Mouse (Mus musculus): ENCODE data around the gene Ptpn6. TPM values are rescaled to one million over a fixed set of nuclear protein-coding genes. Genes with fewer than 3 reads are reported as not detected.

Ptpn6 gene
- polyA plus RNA-seq, 1 experiment from 2014 or later = 5.9 TPM

DNA sequence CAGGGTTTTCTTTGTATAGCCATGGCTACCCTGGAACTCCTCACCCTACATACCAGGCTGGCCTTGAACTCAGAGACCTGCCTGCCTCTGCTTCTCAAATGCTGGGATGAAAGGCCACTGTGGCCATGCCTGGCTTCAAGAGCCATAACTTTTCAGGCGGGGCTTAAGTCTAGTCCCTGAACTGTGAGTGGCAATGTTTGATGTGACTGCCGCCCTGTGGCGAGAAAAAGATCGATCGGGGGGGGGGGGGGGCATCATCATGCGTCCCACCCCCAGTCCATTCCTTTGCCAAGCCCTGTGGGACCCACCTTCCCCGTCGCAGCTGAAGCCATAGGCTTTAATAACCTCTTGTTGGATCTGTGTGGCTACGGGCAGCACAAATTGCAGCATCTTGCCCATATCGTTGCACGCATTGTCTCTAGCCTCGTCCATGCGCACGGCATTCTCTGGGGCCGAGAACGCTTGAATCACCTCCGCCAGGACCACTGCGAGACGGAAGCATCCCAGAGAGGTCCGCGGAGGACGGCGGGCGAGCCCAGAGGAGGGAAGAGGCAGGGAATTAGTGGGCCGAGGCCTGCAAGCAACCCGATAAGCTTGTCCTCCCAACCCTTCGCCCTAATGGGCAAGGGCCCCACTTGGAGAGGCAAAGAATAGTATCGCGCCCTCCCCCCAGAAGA is 1.8 kb upstream of the Ptpn6 start:
- Histone ChIP-seq H3K9ac (peak overlapping the region; percentile 96), H3K27me3 (no peaks in the 10 kb centered on the region), H3K9me3 (no peaks in the 10 kb centered on the region), H3K27ac (peak overlapping the region; percentile 100), H3K4me1 (replicated peaks) (peaks cover 38% of the 10 kb centered on the region), H3K4me2 (peak overlapping the region; percentile 73), H3K4me3 (peak overlapping the region; percentile 70), H3K36me3 (peaks cover 30% of the 10 kb centered on the region)
- ATAC-seq (ENCODE audit: low FRiP score) = peak; percentile 33
- under 1% methylated on average over 25 of the region's 29 CpGs for WGBS

DNA sequence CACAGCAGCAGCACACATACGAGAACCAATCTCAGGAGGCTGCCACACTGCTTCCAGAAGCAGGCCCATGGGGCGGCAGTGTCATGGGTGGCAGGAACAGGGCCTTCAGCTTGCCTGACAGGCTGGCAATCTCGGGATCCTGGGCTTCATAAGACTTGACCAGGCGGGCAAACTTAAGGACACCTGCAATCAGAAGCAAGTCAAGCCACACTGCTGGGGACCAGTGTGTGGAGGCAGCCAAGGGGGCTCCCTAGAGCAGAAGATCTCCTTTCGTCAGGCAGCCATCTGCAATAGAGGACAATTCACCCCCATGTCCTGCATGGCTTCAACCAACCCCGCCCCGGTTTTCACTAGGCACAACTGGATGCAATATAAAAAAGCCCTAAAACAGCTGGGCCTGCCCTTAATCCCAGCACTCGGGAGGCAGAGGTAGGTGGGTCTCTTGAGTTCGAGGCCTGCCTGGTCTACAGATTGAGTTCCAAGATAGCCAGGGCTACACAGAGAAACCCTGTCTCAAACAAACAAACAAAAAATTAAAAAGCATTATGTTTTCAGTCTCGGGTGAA is 800 bp upstream of the Ptpn6 start:
- ATAC-seq (ENCODE audit: low FRiP score) = no peak
- 87% methylated on average over 10 of the region's 10 CpGs for WGBS
- peaks cover 30% of the 10 kb centered on the region for H3K4me1 ChIP-seq (replicated peaks)
- H3K9ac ChIP-seq = peak overlapping the region; percentile 58; the same call in 1 of the 2 replicates
- H3K9me3 ChIP-seq = no peaks in the 10 kb centered on the region
- peak overlapping the region; percentile 73 for H3K4me2 ChIP-seq
- no peaks in the 10 kb centered on the region for H3K27me3 ChIP-seq
- peaks cover 22% of the 10 kb centered on the region for H3K36me3 ChIP-seq
- H3K27ac ChIP-seq = peak overlapping the region; percentile 100; the same call in 1 of the 2 replicates
- peak overlapping the region; percentile 70 for H3K4me3 ChIP-seq

DNA sequence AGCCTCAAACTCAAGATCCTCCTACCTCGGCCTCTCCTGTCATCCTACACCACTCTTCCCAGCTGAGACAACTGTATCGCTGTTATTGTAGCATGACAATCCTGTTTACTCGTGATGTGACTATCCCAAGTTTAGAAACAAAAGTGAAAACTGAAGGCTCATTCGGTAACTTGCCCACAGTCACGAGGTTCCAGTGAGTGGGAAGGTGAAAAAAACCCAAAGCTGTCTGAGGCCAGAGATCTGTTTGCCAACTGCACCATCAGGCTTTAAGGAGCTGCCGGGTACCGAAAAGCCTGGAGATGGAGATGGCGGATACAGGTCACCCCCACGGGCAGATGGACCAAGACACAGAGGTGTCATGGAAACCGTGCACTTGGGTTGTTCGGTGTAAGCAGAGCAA is 1.5 kb downstream of the Ptpn6 start:
- ATAC-seq (ENCODE audit: low FRiP score) = no peak
- H3K27me3 ChIP-seq = no peaks in the 10 kb centered on the region
- no peak overlapping the region for H3K4me2 ChIP-seq
- no peak overlapping the region for H3K4me3 ChIP-seq
- H3K9me3 ChIP-seq = no peaks in the 10 kb centered on the region
- no peaks in the 10 kb centered on the region for H3K36me3 ChIP-seq
- peaks cover 28% of the 10 kb centered on the region for H3K4me1 ChIP-seq (replicated peaks)
- no peak overlapping the region for H3K9ac ChIP-seq
- H3K27ac ChIP-seq = no peak overlapping the region
- WGBS = 93% methylated on average over 11 of the region's 11 CpGs

GRCm38 (mm10) chr6:124734417-124734816 is 4.1 kb downstream of the Ptpn6 start:
- Histone ChIP-seq H3K9me3 (no peaks in the 10 kb centered on the region), H3K4me2 (no peak overlapping the region), H3K4me3 (no peak overlapping the region), H3K4me1 (replicated peaks) (peaks cover 14% of the 10 kb centered on the region), H3K27me3 (no peaks in the 10 kb centered on the region), H3K36me3 (no peaks in the 10 kb centered on the region), H3K27ac (no peak overlapping the region), H3K9ac (no peak overlapping the region)
- 90% methylated on average over 3 of the region's 3 CpGs for WGBS
- no peak for ATAC-seq (ENCODE audit: low FRiP score)

DNA sequence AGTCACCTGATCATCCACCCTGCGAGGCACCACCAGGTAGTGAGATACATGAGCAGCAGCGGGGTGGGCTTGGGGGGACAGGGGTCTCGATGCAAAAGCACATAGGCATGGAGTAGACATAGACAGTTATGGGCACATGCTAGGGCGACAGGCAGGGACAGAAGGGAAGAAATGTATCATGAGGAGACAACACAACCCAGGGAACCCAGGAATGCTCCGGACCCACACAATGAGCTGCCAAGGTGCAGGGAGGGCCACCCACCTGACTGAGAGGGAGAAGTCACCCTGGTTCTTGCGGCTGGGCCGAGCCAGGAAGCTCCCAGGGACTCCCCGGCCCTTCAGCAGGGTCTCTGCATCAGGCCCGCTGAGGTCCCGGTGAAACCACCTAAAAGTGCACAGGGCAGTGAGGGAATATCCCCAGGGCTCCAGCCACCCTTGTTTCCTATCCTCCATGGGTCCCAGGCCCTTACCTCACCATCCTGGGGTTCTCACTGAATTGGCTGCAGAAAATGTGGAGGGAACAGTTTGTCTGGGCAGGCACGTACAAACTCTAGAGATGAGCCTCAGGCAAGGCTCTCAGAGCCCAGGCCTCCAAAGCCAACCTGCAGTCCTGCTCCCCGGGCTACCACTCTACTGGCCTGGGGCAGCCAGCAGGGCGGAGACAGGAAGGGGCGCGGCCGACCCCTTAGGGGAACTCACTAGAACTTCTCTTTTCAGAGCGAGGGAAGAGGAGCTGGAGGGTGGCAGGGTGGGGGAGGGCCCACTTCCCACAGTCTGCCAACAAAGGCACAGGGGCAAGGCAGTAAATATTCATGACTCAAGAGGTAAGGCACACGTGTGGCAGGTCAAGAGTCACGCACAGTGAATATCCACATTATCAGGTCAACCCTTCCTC is 5.8 kb downstream of the Ptpn6 start:
- Histone ChIP-seq H3K9me3 (no peaks in the 10 kb centered on the region), H3K4me1 (replicated peaks) (no peaks in the 10 kb centered on the region), H3K9ac (peak overlapping the region; percentile 36), H3K27ac (no peak overlapping the region), H3K27me3 (no peaks in the 10 kb centered on the region), H3K36me3 (no peaks in the 10 kb centered on the region), H3K4me3 (no peak overlapping the region), H3K4me2 (no peak overlapping the region)
- no peak; the same call in 1 of the 2 replicates for ATAC-seq (ENCODE audit: low FRiP score)
- 57% methylated on average over 19 of the region's 19 CpGs for WGBS

DNA sequence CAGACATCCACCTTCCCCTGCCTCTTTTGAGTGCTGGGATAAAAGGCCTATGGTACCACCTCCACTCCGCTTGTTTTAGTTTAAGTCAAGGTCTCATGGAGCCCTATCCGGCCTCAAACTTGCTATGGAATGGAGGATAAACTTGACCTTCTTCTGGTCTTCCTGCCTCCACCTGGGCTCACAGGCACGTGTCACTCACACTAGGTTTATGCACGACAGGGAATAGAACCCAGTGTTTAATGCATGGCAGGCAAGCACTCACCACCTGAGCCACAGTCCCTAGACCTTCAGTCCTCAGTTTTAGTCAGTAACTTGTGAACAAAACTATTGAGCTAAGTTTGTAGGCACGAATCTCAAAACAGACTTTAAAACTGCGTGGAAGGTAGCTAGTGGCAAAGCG is 7.5 kb downstream of the Ptpn6 start:
- no peak for ATAC-seq (ENCODE audit: low FRiP score)
- 84% methylated on average over 7 of the region's 7 CpGs for WGBS
- Histone ChIP-seq H3K27me3 (no peaks in the 10 kb centered on the region), H3K9me3 (no peaks in the 10 kb centered on the region), H3K4me3 (no peak overlapping the region), H3K4me2 (no peak overlapping the region), H3K36me3 (no peaks in the 10 kb centered on the region), H3K27ac (no peak overlapping the region), H3K4me1 (replicated peaks) (no peaks in the 10 kb centered on the region), H3K9ac (no peak overlapping the region)

GRCm38 (mm10) chr6:124729850-124730705 is 8.4 kb downstream of the Ptpn6 start:
- Histone ChIP-seq H3K9me3 (no peaks in the 10 kb centered on the region), H3K9ac (no peak overlapping the region), H3K27me3 (no peaks in the 10 kb centered on the region), H3K4me2 (no peak overlapping the region), H3K4me1 (replicated peaks) (no peaks in the 10 kb centered on the region), H3K36me3 (no peaks in the 10 kb centered on the region), H3K27ac (no peak overlapping the region), H3K4me3 (no peak overlapping the region)
- no peak for ATAC-seq (ENCODE audit: low FRiP score)
- 85% methylated on average over 8 of the region's 8 CpGs for WGBS

GRCm38 (mm10) chr6:124728621-124729020 is 9.9 kb downstream of the Ptpn6 start:
- no peak for ATAC-seq (ENCODE audit: low FRiP score)
- Histone ChIP-seq H3K27me3 (no peaks in the 10 kb centered on the region), H3K9ac (no peak overlapping the region), H3K4me3 (no peak overlapping the region), H3K9me3 (no peaks in the 10 kb centered on the region), H3K4me1 (replicated peaks) (no peaks in the 10 kb centered on the region), H3K27ac (no peak overlapping the region), H3K4me2 (no peak overlapping the region), H3K36me3 (no peaks in the 10 kb centered on the region)
- WGBS = 90% methylated on average over 10 of the region's 10 CpGs

DNA sequence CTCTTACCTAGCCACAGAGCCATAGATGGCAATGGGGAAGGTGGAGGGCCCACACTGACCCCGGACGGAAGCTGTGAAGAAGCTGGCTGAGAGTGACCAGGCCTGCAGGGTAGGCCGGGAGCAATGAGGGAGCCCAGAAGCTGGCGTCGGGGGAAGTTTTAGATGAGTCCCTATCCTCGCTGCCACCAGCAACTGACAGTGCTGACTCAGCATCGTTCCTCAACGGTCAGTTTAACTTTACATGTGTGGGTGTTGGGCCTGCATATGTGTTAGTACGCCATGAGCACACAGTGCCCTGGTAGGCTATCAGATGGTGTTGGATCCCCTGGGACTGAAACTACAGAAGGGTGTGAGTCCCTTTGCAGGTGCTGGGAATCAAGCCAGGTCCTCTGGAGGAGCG is 14.0 kb downstream of the Ptpn6 start:
- Histone ChIP-seq H3K9me3 (no peaks in the 10 kb centered on the region), H3K4me2 (no peak overlapping the region), H3K4me1 (replicated peaks) (no peaks in the 10 kb centered on the region), H3K27ac (no peak overlapping the region), H3K9ac (no peak overlapping the region), H3K36me3 (no peaks in the 10 kb centered on the region), H3K27me3 (no peaks in the 10 kb centered on the region), H3K4me3 (no peak overlapping the region)
- ATAC-seq (ENCODE audit: low FRiP score) = no peak
- 89% methylated on average over 10 of the region's 10 CpGs for WGBS

- no peak overlapping the region for H3K27ac ChIP-seq
- H3K9me3 ChIP-seq = no peaks in the 10 kb centered on the region
- H3K36me3 ChIP-seq = no peaks in the 10 kb centered on the region
- H3K4me2 ChIP-seq = no peak overlapping the region
- H3K4me1 ChIP-seq (replicated peaks) = no peaks in the 10 kb centered on the region
- no peak overlapping the region for H3K9ac ChIP-seq
- no peak overlapping the region for H3K4me3 ChIP-seq
- no peak for ATAC-seq (ENCODE audit: low FRiP score)
- no peaks in the 10 kb centered on the region for H3K27me3 ChIP-seq
- WGBS = 86% methylated on average over 8 of the region's 8 CpGs
Measured at GRCm38 (mm10) chr6:124723541-124723940, 15.0 kb downstream of the Ptpn6 start.

GRCm38 (mm10) chr6:124722876-124723473 is 15.5 kb downstream of the Ptpn6 start:
- H3K4me3 ChIP-seq = no peak overlapping the region
- H3K9ac ChIP-seq = no peak overlapping the region
- H3K27ac ChIP-seq = no peak overlapping the region
- ATAC-seq (ENCODE audit: low FRiP score) = no peak
- H3K36me3 ChIP-seq = peaks cover 3% of the 10 kb centered on the region
- H3K9me3 ChIP-seq = no peaks in the 10 kb centered on the region
- 84% methylated on average over 6 of the region's 6 CpGs for WGBS
- no peaks in the 10 kb centered on the region for H3K27me3 ChIP-seq
- no peaks in the 10 kb centered on the region for H3K4me1 ChIP-seq (replicated peaks)
- H3K4me2 ChIP-seq = no peak overlapping the region
